Mouse (Mus musculus): ENCODE measurements around the gene Irak1bp1.

The Irak1bp1 gene

DNA sequence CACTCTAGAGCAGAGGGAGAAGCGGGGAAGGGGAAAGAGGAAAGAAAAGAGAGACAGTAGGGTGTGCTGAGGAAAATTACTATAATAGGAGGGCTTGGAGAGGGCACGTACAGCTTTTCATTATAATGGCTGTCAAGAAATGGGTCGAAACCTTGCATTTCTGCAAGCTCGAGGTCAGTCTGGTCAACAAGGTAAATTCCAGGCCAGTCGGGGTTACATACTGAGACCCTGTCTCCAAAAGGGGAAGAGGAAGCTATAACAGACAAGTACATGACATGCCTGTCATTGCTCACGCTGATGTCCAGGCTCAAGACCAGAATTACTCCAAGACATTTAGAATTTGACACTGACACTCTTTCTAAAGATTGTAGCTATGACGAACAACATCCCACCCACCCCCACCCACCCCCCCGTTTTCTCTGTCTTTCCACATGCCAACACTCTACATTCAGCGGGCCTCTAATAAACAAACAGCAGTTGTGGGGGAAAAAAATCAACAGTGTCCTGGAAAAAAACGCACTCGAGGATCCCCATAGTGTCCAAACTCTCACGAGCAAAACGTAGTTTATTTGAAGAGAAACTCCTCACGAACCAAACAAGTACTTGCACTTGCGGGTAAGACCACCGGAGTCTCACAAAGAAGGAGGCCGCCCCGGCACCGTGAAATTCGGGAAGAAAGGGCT, at the start of gene Irak1bp1:
Irak1bp1 (plus strand) TSS at position 534 of the 683 bp plus-strand sequence.
- no peak for DNase-seq

GRCm38 (mm10) chr9:82788375-82788774, 41.0 kb upstream of the Irak1bp1 start:
- no peak for DNase-seq

GRCm38 (mm10) chr9:82800360-82800759, 29.0 kb upstream of the Irak1bp1 start:
- no peak for DNase-seq

- no peak for DNase-seq
Measured at GRCm38 (mm10) chr9:82807129-82807528, 22.2 kb upstream of the Irak1bp1 start.

DNA sequence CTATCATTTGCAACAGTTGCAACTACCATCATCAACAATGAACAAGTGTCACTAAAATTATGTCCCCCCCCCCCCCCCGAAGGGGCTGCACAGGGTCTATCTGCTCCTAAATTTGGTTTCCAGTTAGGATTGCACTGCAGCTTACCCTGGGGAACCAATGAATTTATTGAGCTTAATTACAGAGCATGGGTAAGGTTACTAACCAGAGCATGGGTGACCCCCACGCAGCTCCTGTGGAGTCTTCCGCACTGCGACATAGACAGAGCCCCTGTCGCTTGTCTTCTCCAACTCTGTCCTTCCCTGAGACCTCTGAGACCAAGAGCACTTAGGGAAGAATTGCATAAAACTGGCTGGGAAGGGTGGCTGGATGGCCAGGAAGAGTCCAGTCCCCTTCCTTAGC, 21.7 kb upstream of the Irak1bp1 start:
- DNase-seq, result no peak

GRCm38 (mm10) chr9:82812172-82812963, 17.0 kb upstream of the Irak1bp1 start:
- DNase-seq, result no peak

- DNase-seq, result no peak
Measured at GRCm38 (mm10) chr9:82814536-82814935, 14.8 kb upstream of the Irak1bp1 start.

GRCm38 (mm10) chr9:82815257-82815785, 14.0 kb upstream of the Irak1bp1 start:
- no peak for DNase-seq

- DNase-seq, result no peak
Measured at GRCm38 (mm10) chr9:82826426-82826825, 2.9 kb upstream of the Irak1bp1 start.

- peak; percentile 78 to 86 for DNase-seq
Measured at GRCm38 (mm10) chr9:82829693-82830430, 522 bp downstream of the Irak1bp1 start.

DNA sequence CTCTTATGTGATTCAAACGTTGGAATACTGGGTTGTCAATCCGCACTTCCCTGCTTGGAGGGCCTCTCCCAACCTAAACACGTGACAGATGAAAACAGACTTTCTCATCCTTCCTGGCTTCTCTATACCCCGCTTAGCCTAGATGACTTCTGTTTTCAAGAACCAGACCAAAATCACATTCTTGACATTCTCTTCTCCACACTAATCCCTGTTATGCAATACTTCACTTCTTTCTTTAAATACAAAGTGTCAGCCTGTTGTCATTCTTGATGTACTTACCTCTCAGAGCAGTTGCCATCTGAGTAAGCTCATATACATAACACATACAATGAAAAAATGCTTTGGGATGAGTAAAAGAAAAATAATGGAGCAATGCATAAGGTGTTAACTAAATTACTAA, 2.6 kb downstream of the Irak1bp1 start:
- no peak for DNase-seq

GRCm38 (mm10) chr9:82835921-82836320, 6.6 kb downstream of the Irak1bp1 start:
- no peak for DNase-seq

GRCm38 (mm10) chr9:82842671-82843070, 13.3 kb downstream of the Irak1bp1 start:
- DNase-seq, result no peak

DNA sequence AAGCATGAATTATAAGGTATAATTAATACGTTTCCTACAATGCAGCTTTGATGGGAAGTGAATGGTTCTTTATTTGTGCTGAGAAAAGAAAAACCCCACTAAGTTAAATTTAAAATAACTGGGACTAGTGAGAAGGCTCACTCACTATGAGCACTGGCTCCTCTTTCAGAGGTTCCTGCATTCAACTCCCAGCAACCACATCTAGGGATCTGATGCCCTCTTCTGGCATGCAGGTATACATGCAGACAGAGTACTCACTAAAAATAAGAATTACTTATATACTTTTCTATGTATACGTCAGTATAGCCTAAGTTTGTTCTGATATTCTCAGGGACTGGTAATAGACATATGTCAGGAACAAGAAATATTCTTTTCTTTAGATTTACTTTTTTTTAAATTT, 24.7 kb downstream of the Irak1bp1 start:
- DNase-seq, result no peak

GRCm38 (mm10) chr9:82854973-82855614, 25.8 kb downstream of the Irak1bp1 start:
- peak in 1 of 2 experiments; percentile 34 for DNase-seq

GRCm38 (mm10) chr9:82856241-82856640, 26.9 kb downstream of the Irak1bp1 start:
- DNase-seq, result no peak

DNA sequence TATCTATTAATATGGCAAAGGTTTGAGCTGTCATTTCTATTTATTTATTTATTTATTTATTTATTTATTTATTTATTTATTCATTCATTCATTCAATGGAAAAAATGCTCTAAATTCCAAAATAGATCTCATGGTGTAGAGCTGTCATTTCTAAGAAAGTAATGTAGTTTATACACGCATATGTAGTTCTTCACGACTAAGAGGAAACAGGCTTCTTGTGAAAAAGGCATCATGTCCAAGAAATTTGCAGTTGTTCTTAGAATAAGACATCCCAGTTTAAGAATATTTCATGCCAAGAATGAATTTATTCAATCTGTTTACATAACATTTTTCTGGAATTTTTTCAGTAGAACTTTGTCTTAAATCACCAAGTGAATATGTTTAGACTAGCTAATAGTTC, 31.5 kb downstream of the Irak1bp1 start:
- DNase-seq, result no peak

DNA sequence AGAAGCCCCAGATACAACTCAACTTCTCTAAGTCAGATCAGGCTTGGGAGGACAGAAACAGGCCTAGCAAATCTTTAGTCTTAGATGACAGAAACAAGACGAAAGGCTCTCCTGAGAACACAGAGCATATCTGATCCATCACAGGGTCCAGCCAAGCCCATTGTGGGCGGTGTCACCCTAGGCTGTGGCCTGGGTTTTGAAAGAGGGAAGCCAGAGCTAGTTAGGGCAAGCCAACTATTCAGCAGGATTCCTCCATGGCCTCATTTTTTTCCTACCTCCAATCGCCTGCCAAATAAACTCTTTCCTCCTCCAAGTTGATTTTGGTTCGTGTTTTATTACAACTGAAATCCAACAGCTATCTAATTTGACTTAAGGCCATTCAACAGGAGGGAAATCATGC, 32.0 kb downstream of the Irak1bp1 start:
- no peak for DNase-seq

DNA sequence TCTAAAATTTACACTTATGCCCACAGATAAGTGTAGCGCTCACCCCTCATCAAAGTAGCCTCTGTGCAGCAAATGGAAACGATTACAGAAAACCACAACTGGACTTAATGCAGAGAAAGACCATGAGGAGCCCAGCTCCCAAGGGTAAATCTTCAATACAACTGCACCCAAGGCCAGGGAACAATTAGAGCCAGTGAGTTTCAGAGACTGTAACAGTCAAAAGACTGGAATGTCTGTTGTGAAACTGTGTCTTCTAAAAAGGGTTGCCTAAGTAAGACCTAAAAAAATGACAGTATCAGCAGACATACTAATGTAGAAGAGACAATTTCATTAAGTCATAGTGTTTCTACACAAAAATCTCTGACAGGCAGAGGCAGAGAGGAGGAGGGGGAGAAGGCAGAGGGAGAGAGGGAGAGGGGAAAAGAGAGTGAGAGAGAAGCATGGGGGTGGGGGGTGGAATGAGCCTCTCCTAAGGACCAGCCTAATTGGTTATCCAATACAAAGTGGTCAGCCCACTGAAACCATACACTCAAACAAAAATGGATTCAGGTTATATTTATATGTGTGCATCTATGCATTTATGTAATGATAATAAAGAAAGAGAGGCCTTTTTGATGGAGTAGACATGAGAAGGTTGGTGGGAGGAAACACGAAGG, 32.6 kb downstream of the Irak1bp1 start:
- no peak for DNase-seq

DNA sequence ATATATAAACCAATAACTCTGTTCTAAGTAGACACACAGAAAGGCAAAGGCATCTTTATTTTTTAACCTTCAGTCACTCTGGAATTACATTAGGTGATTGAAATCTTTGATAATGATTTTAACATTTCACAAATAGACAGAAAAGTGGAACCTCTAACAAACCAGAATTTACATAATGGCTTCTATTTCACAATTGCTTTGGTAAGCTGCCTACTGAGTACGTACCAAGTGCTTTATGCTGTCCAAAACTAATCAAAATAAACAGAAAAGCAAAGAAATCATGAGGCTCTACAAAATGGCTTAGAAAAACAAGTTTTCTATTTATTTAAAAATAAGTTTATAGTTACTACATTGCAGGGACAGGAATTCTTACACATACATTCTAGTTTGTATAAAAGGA, 36.8 kb downstream of the Irak1bp1 start:
- DNase-seq, result no peak

- no peak for DNase-seq
Measured at GRCm38 (mm10) chr9:82867698-82868097, 38.4 kb downstream of the Irak1bp1 start.

DNA sequence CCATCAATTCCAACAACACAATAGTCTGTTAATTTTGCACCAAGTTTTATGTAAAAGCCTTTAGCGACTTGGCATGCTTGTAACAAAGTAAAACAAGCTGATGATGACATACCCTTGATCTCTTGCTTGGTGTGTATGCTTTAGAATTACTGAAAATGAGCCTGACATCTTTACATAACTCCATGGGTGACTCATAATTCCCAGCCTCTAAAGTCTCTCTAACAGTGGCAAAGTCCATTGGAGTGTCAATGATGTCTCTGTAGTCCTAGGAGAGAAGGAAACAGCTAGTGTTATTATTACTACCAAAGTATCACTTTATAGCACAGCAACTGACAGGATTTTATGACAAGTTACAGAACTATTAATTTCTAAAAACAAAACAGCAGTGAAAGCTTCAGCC, 47.7 kb downstream of the Irak1bp1 start:
- no peak for DNase-seq
